Mouse (Mus musculus): Measurements from ENCODE around the gene Csnk1e.
A peak's percentile ranks its signal among the peaks of the same experiment; 100 is the strongest.

Gene Csnk1e

DNA sequence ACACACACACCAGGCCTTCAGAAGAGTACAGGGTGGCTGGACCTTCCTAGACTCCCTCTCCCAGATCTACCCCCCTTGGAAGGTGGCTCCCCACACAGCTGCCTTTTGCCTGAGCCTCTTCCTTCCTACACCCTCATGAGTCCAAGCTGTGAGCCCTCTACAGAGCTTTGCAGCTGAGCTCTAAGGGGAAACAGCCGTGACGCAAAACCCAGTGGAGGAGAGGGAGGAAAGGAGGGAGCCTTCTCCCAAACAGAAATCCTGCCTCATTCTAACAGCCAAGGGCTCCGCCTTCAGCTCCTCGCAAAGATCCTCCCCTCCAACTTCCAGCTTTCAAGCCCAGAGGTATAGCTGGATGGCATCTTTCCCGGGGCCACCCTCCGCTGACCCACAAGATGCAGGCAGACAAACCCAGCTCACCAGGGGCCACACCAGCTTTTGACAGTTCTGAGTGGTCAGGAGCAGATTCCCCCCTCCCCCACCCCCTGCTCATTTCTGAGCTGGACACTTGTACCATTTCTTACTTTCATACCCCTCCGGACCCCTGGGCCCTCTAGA, 11.4 kb downstream of the Csnk1e start:
- no peak for DNase-seq (ENCODE audit: low read depth, low spot score)

DNA sequence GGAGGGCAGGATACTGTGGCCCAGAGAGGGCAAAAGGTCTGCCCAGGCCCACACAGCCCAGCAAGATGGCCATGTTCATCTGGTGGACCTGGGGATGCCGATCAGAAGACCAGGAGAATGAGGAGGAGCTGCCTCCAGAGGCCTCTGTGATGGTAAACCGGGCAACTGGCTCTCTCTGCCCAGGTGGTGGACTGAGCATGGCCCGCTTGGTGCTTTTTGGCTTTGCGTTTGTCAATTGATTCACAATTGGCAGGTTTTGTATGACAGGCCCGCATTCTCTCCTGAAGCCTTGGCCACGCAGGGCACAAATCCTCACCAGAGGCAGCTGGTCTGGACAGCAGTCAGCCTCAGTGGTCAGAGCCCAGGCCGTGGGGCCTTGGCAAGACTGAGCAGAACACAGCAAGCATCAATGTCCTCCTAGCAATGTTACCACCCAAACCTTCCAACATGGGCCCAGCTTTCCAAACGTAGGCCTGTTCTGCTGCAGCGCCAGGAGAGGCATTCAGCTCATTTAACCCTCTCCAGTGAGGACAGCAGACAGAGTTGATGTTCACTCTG, 12.3 kb downstream of the Csnk1e start:
- DNase-seq (ENCODE audit: low read depth, low spot score): no peak

DNA sequence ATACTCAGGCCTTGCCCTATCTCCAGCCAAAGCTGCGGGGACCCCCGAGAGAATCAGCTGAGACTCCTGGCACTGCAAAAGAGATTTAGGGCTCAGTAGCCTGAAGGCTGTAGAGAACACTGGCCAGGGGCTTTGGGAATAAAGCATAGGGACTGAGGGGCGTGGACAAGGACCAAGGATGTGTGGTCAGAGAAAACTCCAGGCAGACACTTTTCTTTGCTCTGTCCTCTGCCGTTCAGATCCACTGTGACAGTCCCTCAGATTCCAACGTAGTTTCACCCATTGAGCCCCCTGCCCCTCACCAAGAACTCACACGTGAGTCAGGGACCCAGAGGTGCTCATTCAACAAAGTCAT, 13.1 kb downstream of the Csnk1e start:
- DNase-seq (ENCODE audit: low read depth, low spot score): no peak

DNA sequence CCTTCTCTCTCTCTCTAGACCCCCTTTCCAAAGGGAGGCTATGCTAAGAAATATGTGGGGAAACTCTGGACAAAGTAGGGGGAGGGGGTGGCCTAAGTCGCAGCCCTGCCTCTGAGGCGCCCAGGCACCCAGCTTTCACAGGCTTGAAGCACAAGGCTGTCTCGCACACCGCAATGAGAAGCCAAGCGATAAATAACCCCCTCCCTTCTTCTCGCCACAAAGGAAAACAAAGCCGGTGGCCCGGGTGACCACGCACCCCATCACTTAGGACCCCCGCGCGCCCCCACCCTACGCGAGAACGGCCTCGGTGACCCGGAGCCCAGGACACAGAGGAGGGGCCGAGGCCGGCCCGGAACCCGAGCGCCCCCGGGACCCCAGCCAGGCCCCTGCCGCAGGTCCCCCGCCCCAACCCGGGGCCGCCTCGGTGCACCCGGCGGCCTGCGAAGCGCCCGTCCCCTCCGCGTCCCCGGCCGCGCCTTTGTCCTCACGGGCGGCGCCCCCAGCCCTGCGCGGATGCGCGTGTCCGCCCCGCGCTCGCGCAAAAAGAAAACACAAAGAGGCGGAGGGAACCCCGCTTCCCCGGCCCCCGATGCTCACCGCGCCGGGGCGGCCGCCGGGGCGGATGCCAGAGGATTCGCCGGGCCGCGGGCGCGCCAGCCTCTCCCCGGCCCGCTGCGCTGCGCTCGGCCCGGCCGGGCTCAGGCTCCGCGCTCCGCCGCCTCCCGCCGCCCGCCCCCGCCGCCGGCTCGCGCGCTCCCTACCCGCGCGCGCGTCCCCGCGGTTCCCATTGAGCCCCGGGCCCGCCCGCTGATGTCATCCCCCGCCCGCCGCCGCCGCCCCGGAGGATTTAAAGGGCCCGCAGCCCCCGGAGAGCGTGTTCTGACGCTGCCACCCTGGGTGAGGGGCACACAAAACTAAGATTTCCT, 13.8 kb downstream of the Csnk1e start:
- DNase-seq (ENCODE audit: low read depth, low spot score): peak; percentile 54

DNA sequence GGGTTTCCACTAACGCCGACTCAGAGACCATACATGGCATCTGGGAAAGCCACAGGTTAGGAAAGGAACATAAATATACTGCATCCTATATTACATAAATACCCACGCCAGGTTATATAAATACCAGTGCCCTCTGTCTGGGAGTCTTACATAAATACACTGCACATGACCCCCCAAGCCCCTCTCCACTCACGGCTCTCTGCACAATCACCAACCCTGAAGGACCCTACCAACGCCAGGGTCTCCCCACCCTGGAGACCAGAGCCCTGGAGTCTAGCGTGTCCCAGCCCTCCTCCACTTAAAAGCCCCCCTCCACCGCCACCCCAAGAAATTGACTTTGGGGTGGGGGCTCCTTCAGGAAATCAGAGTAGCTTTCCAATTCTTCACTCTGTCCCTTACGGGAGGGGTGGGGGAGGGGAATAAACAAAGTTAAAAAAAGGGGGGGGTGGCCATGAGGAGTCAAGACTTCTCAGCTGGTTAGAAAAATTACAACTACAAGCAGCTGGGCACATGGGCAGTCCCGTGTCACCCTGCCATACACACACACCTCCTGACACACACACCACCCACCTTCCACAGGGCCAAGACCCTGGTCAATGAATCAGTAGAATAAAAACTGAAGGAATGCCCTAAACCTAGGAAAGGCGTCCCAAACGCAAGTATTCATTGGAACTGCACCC, 14.6 kb downstream of the Csnk1e start:
- DNase-seq (ENCODE audit: low read depth, low spot score): no peak

DNA sequence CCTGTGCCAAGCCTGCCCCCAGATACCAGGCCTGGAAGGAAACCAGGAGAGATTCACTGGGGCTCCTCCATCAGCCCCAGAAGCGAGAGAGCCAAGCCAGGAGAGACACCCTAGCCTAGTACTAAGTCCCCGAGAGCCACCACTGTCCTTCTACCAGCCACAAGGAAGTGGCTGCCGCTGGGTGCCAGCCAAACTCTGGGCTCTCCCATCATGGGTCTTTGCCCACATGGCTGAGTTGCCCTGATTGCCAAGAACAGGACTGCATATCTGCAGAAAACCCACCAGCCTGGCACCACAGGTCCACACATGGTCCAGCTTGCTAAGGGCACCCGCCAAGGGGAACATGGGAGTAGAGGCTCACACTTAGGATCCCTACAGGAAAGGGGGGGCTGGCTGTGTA, 15.1 kb downstream of the Csnk1e start:
- DNase-seq (ENCODE audit: low read depth, low spot score): no peak

DNA sequence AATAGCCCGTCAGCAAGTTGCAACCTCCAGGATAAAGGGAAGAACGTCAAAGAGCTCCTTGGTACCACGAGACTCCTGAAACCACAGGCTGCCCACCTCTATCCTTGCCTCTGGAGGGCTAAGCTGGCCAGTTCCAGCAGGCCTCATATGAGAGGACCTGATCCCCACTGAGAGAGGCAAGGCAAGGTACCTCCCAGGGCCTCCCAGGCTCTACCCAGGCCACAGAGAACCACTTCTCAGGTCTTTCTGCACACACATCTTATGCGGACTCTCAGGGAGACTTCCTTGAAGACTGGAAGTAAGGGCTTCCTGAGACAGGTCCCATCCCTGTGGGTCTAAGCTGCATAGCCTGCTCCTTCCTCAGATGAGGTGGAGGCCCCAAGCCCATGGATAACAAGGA, 16.0 kb downstream of the Csnk1e start:
- no peak for DNase-seq (ENCODE audit: low read depth, low spot score)

DNA sequence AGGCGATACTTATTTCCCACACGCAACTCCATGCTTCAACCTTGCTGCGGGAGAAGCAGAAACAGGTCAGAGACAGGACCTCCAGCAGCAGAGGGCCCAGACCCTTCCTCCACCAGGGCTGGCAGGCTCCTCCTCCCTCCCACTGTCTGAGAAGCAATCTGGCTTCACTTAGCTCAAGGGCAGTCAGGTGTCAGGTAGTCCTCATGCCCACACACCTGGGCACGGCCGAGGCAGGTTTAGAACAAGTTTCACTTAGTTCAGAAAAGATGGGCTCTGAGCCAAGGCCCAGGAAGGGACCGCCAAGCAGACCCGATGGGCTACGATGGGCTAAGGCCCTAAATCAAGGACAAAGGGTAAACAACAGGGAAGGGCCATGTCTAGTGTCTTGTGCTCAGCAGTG, 16.6 kb downstream of the Csnk1e start:
- no peak for DNase-seq (ENCODE audit: low read depth, low spot score)

DNA sequence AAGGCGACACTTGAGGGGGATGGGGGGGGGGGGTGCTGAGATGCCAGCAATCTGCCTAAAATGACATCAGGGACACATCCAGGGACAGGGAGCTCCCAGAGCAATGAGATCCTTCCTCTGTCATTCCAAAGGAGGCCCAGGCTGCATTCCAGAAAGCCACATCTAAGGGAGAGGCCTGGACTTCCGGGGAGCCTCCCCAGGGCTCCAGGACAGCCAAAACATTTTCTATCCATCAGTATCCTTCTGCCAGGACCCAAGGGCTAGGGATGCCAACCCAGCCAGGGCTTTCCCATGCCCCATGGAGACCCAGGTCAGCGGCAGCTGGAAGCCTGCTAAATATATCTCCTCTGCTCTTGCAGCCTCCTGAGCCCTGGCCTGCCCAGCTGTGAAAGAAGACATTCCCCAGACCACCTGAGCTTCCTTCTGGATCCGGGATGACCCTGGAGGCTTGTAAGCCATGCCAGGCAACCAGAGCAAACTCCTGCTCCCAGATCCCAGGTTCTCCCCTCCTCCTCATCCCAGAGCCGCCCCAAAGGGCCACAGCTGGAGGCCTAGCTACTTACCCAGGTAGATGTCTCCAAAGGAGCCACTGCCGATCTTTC, 17.1 kb downstream of the Csnk1e start:
- no peak for DNase-seq (ENCODE audit: low read depth, low spot score)

DNA sequence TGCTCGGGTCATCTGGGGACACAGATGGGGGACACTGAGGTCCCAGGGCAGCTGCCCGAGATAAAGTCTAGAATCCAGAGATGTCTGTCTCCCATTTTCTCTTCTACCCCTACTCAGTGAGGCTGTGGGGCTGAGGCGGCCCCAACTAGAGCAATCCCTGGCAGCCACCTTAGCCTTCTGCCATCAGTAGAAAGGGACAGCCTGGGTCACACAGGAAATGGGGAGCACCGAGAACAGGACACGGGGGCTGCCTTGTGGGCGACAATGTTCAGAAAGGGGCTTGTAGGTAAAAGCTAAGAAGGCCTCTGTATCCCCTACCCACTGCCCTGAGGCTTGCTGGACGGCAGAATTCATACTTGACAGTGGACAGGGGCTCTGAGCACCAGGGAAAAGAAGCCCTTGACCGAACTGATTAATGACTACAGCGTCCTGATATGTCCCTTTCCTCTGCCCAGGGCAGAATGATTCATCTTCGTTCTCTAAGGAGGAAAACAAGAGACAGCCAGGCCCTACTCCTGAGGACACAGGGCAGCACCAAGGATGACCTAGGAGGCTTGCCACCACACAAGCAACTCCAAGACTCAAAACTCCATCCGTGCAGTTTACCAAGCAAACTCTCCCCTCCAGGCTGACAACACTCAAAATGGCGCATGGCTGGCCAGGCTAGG, 17.7 kb downstream of the Csnk1e start:
- no peak for DNase-seq (ENCODE audit: low read depth, low spot score)

DNA sequence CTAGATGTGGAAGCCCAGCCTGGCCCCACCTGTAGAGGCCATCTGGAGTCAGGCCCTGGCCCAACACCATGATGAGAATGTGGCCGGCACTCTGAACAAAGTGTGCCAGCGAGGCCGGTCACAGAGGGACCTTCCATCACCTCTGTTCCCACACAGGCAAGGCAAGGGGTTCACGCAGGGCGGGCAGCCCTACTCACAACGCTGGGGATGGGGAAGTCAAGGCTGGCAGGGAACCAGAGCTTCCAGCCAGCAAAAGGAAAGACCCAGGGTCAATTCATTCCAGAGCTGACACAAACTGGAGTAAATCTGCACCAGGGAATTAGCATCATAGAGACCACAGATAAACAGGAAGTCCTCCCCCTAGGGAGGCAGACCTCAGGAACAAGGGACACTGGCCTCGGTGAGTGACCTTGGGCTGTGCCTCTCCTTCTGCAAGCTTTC, 18.9 kb downstream of the Csnk1e start:
- no peak for DNase-seq (ENCODE audit: low read depth, low spot score)

DNA sequence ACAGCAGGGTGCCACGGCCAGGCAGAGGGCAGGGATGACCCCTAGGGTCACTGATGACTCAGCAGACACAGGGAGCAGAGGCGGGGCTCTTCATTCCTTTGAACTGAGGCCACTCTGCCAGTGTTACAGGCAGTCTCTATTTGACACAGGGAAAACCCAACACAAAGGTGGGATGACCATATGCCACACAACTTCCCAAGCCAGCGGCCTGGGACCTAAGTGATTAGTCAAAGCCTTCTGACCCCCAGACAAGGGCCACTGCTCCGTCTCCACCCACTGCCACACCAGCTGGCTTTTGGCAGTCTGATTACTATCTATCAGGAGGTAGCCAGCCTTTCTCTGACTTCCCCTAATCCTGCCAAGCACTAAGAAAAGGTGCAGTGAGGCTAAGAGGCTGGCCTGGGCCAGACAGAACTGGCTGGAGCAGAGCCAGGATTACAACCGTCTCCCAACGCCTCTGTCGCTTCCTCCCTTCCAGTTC, 20.1 kb downstream of the Csnk1e start:
- no peak for DNase-seq (ENCODE audit: low read depth, low spot score)

DNA sequence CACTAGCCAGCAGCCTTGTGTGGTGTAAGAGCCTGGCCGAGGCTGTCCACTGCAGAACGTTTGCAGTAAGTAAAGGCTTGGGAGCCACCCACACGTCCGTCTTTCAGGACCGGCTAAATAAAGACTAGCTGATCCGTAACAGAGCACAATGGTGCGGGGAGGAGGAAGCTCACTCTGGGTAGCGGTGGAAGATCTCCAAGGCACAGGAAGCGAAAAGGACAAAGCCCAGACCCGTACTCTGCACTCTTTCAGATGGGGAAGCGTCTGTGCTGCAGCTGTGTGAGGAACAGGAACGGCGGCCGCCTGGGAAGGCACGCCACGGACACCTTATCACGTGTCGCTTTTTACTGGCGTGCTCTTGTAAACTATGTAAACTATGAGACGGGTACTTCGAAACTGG, 22.5 kb downstream of the Csnk1e start:
- no peak for DNase-seq (ENCODE audit: low read depth, low spot score)

DNA sequence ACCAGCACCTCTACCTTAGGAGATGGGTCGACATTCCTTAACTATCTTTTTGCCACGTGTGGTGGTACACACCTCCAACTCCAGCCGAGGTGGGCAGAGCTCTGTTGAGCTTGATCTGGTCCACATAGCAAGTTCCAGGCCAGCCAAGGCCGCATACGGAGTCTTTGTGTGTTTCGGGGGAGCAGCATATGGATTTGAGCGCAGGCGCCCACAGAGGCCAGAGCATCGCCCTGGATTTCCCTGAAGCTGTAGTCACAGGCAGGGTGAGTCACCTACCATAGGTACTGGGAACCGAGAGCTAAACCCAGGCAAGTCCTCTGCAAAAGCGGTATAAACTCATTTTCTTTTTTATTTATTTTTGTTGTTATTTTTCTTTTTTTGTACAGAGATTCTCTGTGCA, 23.0 kb downstream of the Csnk1e start:
- DNase-seq (ENCODE audit: low read depth, low spot score): no peak

DNA sequence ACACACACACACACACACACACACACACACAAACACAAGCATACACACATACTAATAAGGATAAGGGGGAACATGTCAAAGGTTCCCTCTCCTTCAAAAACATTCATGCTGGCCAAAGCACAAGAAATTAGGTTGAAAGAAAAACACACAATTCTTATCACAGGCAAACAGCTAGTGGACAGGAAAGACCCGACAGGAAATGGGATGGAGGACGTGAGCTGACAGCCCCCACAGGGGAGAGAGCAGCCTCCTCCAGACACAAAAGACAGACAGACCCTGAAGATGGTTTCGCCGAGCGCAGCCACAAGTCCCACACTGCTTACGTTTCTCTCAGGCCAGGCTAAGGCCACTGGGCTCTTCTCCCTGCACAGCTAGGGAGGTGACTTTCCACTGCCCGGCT, 23.4 kb downstream of the Csnk1e start:
- no peak for DNase-seq (ENCODE audit: low read depth, low spot score)

DNA sequence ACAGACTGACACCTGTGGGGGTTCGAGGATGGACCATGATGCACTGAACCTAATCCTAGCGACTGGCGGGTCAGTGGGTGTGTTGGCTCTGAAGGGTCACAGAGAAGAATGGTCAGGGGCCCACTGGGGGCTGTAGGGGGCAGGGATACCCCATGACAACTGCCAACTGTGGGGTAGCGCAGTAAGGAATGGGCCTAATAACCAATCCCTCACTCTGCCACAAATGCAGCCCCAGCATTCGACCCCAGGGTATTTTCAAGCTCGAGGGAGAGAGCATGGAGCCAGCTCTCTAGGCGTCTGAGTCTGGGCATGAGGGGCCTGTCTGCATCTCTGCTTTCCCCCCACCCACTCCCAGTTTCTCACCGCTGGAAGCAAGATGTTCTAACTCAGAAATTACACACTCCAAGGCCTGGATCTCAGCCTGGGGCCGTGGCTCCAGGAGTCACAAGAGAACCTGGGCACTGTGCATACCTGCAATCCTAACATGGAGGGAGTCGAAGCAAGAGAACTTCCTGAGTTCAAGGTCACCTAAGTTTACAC, 24.8 kb downstream of the Csnk1e start:
- DNase-seq (ENCODE audit: low read depth, low spot score): no peak

DNA sequence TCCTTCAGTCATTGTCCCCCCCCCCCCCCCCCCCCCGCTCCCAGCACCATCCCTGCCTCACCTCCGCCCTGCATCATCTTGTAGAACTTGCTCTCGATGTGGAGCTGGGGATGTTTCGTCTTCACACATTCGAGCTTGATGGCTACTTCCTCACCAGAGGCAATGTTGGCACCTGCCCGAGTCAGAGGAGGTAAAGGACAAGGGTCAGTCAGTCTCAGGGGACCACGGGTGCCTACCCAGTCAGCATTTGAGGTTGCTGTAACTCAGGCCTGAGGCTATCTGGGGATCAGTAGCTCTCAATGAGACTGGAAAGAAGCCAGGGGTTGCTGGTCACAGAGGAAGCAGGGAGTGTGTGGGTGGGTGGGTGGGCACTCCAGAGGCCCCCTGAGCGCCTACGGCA, 25.4 kb downstream of the Csnk1e start:
- DNase-seq (ENCODE audit: low read depth, low spot score): no peak

DNA sequence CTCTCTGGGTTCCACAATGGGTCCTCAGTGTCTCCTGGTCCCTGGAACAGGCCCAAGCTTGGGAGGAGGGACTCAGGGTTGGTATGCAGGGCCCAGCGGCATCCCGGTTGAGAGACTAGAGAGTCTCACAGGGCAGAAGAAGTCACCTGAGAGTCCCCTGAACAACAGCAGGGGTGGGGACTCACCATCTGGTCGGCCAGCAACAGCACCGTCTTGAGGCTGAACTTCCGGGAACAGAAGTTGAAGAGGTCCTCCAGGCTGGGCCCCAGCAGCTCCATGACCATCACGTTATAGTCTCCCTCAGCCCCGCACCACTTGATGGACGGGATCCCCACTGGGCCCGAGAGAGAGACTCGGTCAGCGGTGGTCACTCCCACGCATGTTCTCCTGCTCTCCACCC, 25.8 kb downstream of the Csnk1e start:
- DNase-seq (ENCODE audit: low read depth, low spot score): no peak

DNA sequence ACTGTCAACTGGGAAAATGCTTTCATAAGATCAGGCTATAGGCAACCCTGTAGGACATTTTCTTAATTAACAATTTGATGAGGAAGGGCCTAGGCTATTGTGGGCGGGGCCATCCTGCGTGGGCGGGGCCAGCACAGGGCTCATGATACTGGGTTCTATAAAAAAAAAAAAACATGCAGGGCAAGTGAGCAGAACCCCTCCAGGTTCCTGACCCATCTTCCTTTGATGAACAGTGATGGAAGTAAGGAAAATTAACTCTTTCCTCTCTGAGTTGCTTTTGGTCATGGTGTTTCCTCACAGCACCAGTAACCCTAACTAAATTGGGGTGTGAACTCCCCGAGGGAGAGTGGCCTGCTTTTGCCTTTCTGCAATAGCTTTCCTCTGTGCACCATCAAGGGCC, 26.8 kb downstream of the Csnk1e start:
- DNase-seq (ENCODE audit: low read depth, low spot score): no peak

DNA sequence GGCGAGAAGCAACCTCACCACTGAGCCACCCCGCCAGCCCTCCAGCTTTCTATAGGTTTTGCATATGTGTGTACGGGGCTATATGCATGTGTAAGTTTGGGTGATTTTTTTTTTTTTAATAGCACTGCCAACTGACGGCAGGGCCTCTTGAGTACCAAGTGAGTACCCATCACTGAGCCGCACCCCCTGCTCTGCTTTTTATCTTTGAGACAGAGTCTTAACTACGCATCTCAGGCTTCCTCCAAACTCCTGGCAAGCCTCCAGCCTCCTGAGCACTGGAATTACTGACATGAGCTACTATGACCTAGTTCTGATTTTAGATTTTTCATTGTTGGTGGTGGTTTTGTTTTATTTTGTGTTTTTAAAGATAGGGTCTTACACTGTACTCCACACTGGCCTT, 27.9 kb downstream of the Csnk1e start:
- DNase-seq (ENCODE audit: low read depth, low spot score): no peak

DNA sequence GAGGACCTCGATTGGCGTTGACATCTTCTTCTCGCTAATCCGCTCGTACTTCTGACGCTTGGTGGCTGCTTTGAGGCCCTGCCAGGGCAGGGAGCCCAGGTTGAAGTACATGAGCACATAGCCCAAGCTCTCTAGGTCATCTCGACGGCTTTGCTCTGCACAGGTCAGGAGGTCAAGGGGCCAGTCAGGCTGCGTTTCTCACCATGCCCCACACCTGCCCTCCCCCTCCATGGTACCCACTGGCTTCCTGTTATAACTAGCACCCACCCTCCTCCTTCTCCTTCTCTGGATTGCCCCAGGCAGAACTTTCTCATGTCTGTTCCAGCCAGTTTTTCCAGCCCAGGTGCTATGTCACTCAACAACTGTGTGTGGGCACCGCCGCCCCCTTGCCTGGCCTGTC, 29.9 kb downstream of the Csnk1e start:
- no peak for DNase-seq (ENCODE audit: low read depth, low spot score)

All from embryo, embryonic 11.5 days (tissue).